Mouse (Mus musculus): ENCODE data around the gene Olfr669. TPM values are rescaled to one million over a fixed set of nuclear protein-coding genes. Genes with fewer than 3 reads are reported as not detected.
"Not testable (repeated sequence)": the region's sequence is repeated elsewhere in the genome, so short reads cannot be mapped to it uniquely, and the experiment has no call there.

Olfr669 gene
- polyA plus RNA-seq (2015; fragmentation: Nextera tagmentation; extraction: Ambion mirVana), result not detected in 2 replicates

- Histone ChIP-seq H3K9ac (ENCODE audit: low read depth, low read length) (no peak within 1 kb of the TSS), H3K4me3 (ENCODE audit: low read length) (no peak within 1 kb of the TSS), H3K36me3 (ENCODE audit: control insufficient read depth, insufficient read depth, low read length) (no peaks in the 10 kb centered on the region), H3K27me3 (replicated peaks; ENCODE audit: control insufficient read depth, insufficient read depth, low read length) (no peaks in the 10 kb centered on the region), H3K4me1 (ENCODE audit: control insufficient read depth, insufficient read depth, low read depth, low read length) (no peaks in the 10 kb centered on the region), H3K27ac (ENCODE audit: low read depth, low read length) (no peak within 1 kb of the TSS), H3K9me3 (ENCODE audit: control insufficient read depth, low read length) (no peaks in the 10 kb centered on the region), H3K4me2 (ENCODE audit: low read length) (no peak within 1 kb of the TSS)
- WGBS, result 87% methylated on average over 1 of the region's 1 CpGs
- ATAC-seq, result no peak
Measured at GRCm38 (mm10) chr7:104933940-104934339, at the start of gene Olfr669. Gene Olfr669 (plus strand): TSS chr7:104934240.

- H3K4me2 ChIP-seq (ENCODE audit: low read length), result no peak within 1 kb of the TSS
- no peak within 1 kb of the TSS for H3K9ac ChIP-seq (ENCODE audit: low read depth, low read length)
- 90% methylated on average over 2 of the region's 2 CpGs for WGBS
Measured at GRCm38 (mm10) chr7:104895852-104896251, 38.2 kb upstream of the Olfr669 start, which contains the start of gene Olfr666. Gene Olfr666 (minus strand): TSS chr7:104895952.

GRCm38 (mm10) chr7:104921382-104921781, 12.7 kb upstream of the Olfr669 start, which contains the start of gene Olfr667:
Gene Olfr667 (minus strand): TSS chr7:104921482.
- H3K4me1 ChIP-seq (ENCODE audit: control insufficient read depth, insufficient read depth, low read depth, low read length), result no peaks in the 10 kb centered on the region
- H3K9me3 ChIP-seq (ENCODE audit: control insufficient read depth, low read length), result no peaks in the 10 kb centered on the region
- H3K4me2 ChIP-seq (ENCODE audit: low read length), result no peak within 1 kb of the TSS
- WGBS, result 92% methylated on average over 1 of the region's 1 CpGs
- no peaks in the 10 kb centered on the region for H3K36me3 ChIP-seq (ENCODE audit: control insufficient read depth, insufficient read depth, low read length)
- no peak within 1 kb of the TSS for H3K27ac ChIP-seq (ENCODE audit: low read depth, low read length)
- H3K4me3 ChIP-seq (ENCODE audit: low read length), result no peak within 1 kb of the TSS
- H3K27me3 ChIP-seq (replicated peaks; ENCODE audit: control insufficient read depth, insufficient read depth, low read length), result no peaks in the 10 kb centered on the region
- no peak for ATAC-seq
- H3K9ac ChIP-seq (ENCODE audit: low read depth, low read length), result no peak within 1 kb of the TSS

More at GRCm38 (mm10) chr7:104895852-104896251, 38.2 kb upstream of the Olfr669 start, which contains the start of gene Olfr666:
- Histone ChIP-seq H3K27ac (ENCODE audit: low read depth, low read length) (no peak within 1 kb of the TSS), H3K27me3 (replicated peaks; ENCODE audit: control insufficient read depth, insufficient read depth, low read length) (no peaks in the 10 kb centered on the region), H3K4me1 (ENCODE audit: control insufficient read depth, insufficient read depth, low read depth, low read length) (no peaks in the 10 kb centered on the region), H3K4me3 (ENCODE audit: low read length) (no peak within 1 kb of the TSS), H3K9me3 (ENCODE audit: control insufficient read depth, low read length) (no peaks in the 10 kb centered on the region), H3K36me3 (ENCODE audit: control insufficient read depth, insufficient read depth, low read length) (no peaks in the 10 kb centered on the region)
- ATAC-seq, result no peak

GRCm38 (mm10) chr7:104927957-104928356, 6.1 kb upstream of the Olfr669 start, which contains the start of gene Olfr668:
Gene Olfr668 (minus strand): TSS chr7:104928057.
- H3K9me3 ChIP-seq (ENCODE audit: control insufficient read depth, low read length), result no peaks in the 10 kb centered on the region
- no peaks in the 10 kb centered on the region for H3K4me1 ChIP-seq (ENCODE audit: control insufficient read depth, insufficient read depth, low read depth, low read length)
- no peak for ATAC-seq
- H3K27me3 ChIP-seq (replicated peaks; ENCODE audit: control insufficient read depth, insufficient read depth, low read length), result no peaks in the 10 kb centered on the region
- H3K36me3 ChIP-seq (ENCODE audit: control insufficient read depth, insufficient read depth, low read length), result no peaks in the 10 kb centered on the region
- H3K27ac ChIP-seq (ENCODE audit: low read depth, low read length), result no peak within 1 kb of the TSS
- no peak within 1 kb of the TSS for H3K9ac ChIP-seq (ENCODE audit: low read depth, low read length)
- 64% methylated on average over 1 of the region's 1 CpGs for WGBS
- H3K4me3 ChIP-seq (ENCODE audit: low read length), result no peak within 1 kb of the TSS
- H3K4me2 ChIP-seq (ENCODE audit: low read length), result no peak within 1 kb of the TSS

GRCm38 (mm10) chr7:104950234-104950633, 16.2 kb downstream of the Olfr669 start:
- H3K9ac ChIP-seq (ENCODE audit: low read depth, low read length); H3K27ac ChIP-seq (ENCODE audit: low read depth, low read length); H3K36me3 ChIP-seq (ENCODE audit: control insufficient read depth, insufficient read depth, low read length); H3K27me3 ChIP-seq (replicated peaks; ENCODE audit: control insufficient read depth, insufficient read depth, low read length); H3K4me2 ChIP-seq (ENCODE audit: low read length); H3K4me3 ChIP-seq (ENCODE audit: low read length); H3K9me3 ChIP-seq (ENCODE audit: control insufficient read depth, low read length); ATAC-seq; H3K4me1 ChIP-seq (ENCODE audit: control insufficient read depth, insufficient read depth, low read depth, low read length): not testable (repeated sequence)
- WGBS, result 96% methylated on average over 16 of the region's 16 CpGs

- H3K27me3 ChIP-seq (replicated peaks; ENCODE audit: control insufficient read depth, insufficient read depth, low read length), result no peaks in the 10 kb centered on the region
- no peaks in the 10 kb centered on the region for H3K36me3 ChIP-seq (ENCODE audit: control insufficient read depth, insufficient read depth, low read length)
- H3K27ac ChIP-seq (ENCODE audit: low read depth, low read length), result no peak within 1 kb of the TSS
- H3K4me3 ChIP-seq (ENCODE audit: low read length), result no peak within 1 kb of the TSS
- H3K9me3 ChIP-seq (ENCODE audit: control insufficient read depth, low read length), result no peaks in the 10 kb centered on the region
- no peaks in the 10 kb centered on the region for H3K4me1 ChIP-seq (ENCODE audit: control insufficient read depth, insufficient read depth, low read depth, low read length)
- 67% methylated on average over 1 of the region's 1 CpGs for WGBS
- no peak for ATAC-seq
- H3K9ac ChIP-seq (ENCODE audit: low read depth, low read length), result no peak within 1 kb of the TSS
- H3K4me2 ChIP-seq (ENCODE audit: low read length), result no peak within 1 kb of the TSS
Measured at GRCm38 (mm10) chr7:104962520-104962919, 28.5 kb downstream of the Olfr669 start, which contains the start of gene Olfr670. Gene Olfr670 (minus strand): TSS chr7:104962620.

- H3K4me3 ChIP-seq (ENCODE audit: low read length); H3K27me3 ChIP-seq (replicated peaks; ENCODE audit: control insufficient read depth, insufficient read depth, low read length); H3K9me3 ChIP-seq (ENCODE audit: control insufficient read depth, low read length); H3K9ac ChIP-seq (ENCODE audit: low read depth, low read length); H3K27ac ChIP-seq (ENCODE audit: low read depth, low read length); H3K4me2 ChIP-seq (ENCODE audit: low read length); ATAC-seq; H3K4me1 ChIP-seq (ENCODE audit: control insufficient read depth, insufficient read depth, low read depth, low read length); H3K36me3 ChIP-seq (ENCODE audit: control insufficient read depth, insufficient read depth, low read length): not testable (repeated sequence)
- WGBS, result 74% methylated on average over 2 of the region's 2 CpGs
Measured at GRCm38 (mm10) chr7:104972507-104972906, 38.5 kb downstream of the Olfr669 start.

- no peak within 1 kb of the TSS for H3K27ac ChIP-seq (ENCODE audit: low read depth, low read length)
- WGBS, result 84% methylated on average over 1 of the region's 1 CpGs
Measured at GRCm38 (mm10) chr7:104979026-104979425, 45.0 kb downstream of the Olfr669 start, which contains the start of gene Olfr671. Gene Olfr671 (minus strand): TSS chr7:104979126.

More at GRCm38 (mm10) chr7:104979026-104979425, 45.0 kb downstream of the Olfr669 start, which contains the start of gene Olfr671:
- Histone ChIP-seq H3K4me1 (ENCODE audit: control insufficient read depth, insufficient read depth, low read depth, low read length) (no peaks in the 10 kb centered on the region), H3K9me3 (ENCODE audit: control insufficient read depth, low read length) (no peaks in the 10 kb centered on the region), H3K9ac (ENCODE audit: low read depth, low read length) (no peak within 1 kb of the TSS), H3K27me3 (replicated peaks; ENCODE audit: control insufficient read depth, insufficient read depth, low read length) (no peaks in the 10 kb centered on the region), H3K4me2 (ENCODE audit: low read length) (no peak within 1 kb of the TSS), H3K4me3 (ENCODE audit: low read length) (no peak within 1 kb of the TSS), H3K36me3 (ENCODE audit: control insufficient read depth, insufficient read depth, low read length) (no peaks in the 10 kb centered on the region)
- no peak for ATAC-seq

Data from hindbrain, embryonic 16.5 days (tissue).